Mouse (Mus musculus): Measurements from ENCODE around the gene Mettl5. TPM values are rescaled to one million over a fixed set of nuclear protein-coding genes. Genes with fewer than 3 reads are reported as not detected.

The Mettl5 gene
- total RNA-seq, 2 experiments from 2014 or later: 20.8 to 25.3 TPM

Other genes starting within 250 kb of the Mettl5 start
- 1 to 10 TPM; 4.7 to 5.3 TPM for gene Bbs5, start 238.4 kb downstream of the Mettl5 start, total RNA-seq (2021)
- 10 to 100 TPM; 66.9 to 77.0 TPM for gene Klhl41, start 215.5 kb downstream of the Mettl5 start, total RNA-seq (2021)
- 10 to 100 TPM; 27.2 to 35.9 TPM for gene Fastkd1, start 172.1 kb downstream of the Mettl5 start, total RNA-seq (2021)
- 10 to 100 TPM; 35.7 to 38.8 TPM for gene Ppig, start 163.1 kb downstream of the Mettl5 start, total RNA-seq (2021)
- under 1 TPM; 0.36 to 0.65 TPM for gene Ccdc173, start 96.0 kb downstream of the Mettl5 start, total RNA-seq (2021)
- gene Phospho2, start 96.0 kb downstream of the Mettl5 start, total RNA-seq (2021): 10 to 100 TPM; 22.7 to 24.1 TPM
- gene Klhl23, start 63.7 kb downstream of the Mettl5 start, total RNA-seq (2021): 10 to 100 TPM; 36.4 to 38.9 TPM
- gene Ssb, start 24.1 kb downstream of the Mettl5 start, total RNA-seq (2021): 10 to 100 TPM; 61.7 to 68.2 TPM
- 100 to 1,000 TPM; 125 to 133 TPM for gene Ubr3, start 11.6 kb upstream of the Mettl5 start, total RNA-seq (2021)
- under 1 TPM in 1 of 2 experiments, not detected in 1; 0.08 TPM for gene Myo3b, start 153.5 kb upstream of the Mettl5 start, total RNA-seq (2021)

All from heart, postnatal 36 days (tissue).